Mouse (Mus musculus) midbrain, embryonic 13.5 days (tissue): ENCODE measurements around the gene H2-Ob. TPM values are rescaled to one million over a fixed set of nuclear protein-coding genes. Genes with fewer than 3 reads are reported as not detected.

Source experiments
- ATAC-seq: fragments of 200-750 bp; cut with Nextera tagmentation; 2 replicates; pipeline ENCODE4 v1.8.0; 2017; ENCODE audit warnings: mild to moderate bottlenecking, moderate TSS enrichment, moderate library complexity
- H3K27ac ChIP-seq: fragments of 300-500 bp; sonication (generic); 2 replicates; pipeline ENCODE4 v1.5.1; 2015; ENCODE audit warnings: inconsistent platforms, mild to moderate bottlenecking, moderate library complexity
- H3K27me3 ChIP-seq: fragments of 300-500 bp; sonication (generic); 2 replicates; pipeline ENCODE4 v1.6.1; 2015; ENCODE audit warnings: mild to moderate bottlenecking, inconsistent platforms
- H3K36me3 ChIP-seq: fragments of 300-500 bp; sonication (generic); 2 replicates; pipeline ENCODE4 v1.6.1; 2015; ENCODE audit warnings: mild to moderate bottlenecking, inconsistent platforms
- H3K4me1 ChIP-seq: fragments of 300-500 bp; sonication (generic); replicated peaks from 2 replicates; pipeline ENCODE4 v1.6.1; 2015; ENCODE audit warnings: inconsistent platforms
- H3K4me2 ChIP-seq: fragments of 300-500 bp; sonication (generic); replicated peaks from 2 replicates; pipeline ENCODE4 v1.6.1; 2015; ENCODE audit warnings: moderate library complexity, mild to moderate bottlenecking, inconsistent platforms
- H3K4me3 ChIP-seq: fragments of 300-500 bp; sonication (generic); replicated peaks from 2 replicates; pipeline ENCODE4 v1.5.1; 2015; ENCODE audit warnings: mild to moderate bottlenecking, inconsistent platforms
- H3K9ac ChIP-seq: fragments of 300-500 bp; sonication (generic); replicated peaks from 2 replicates; pipeline ENCODE4 v1.6.1; 2015; ENCODE audit warnings: mild to moderate bottlenecking, inconsistent platforms
- H3K9me3 ChIP-seq: fragments of 300-500 bp; sonication (generic); 2 replicates; pipeline ENCODE4 v1.6.1; 2016; ENCODE audit warnings: mild to moderate bottlenecking, inconsistent platforms
- WGBS: fragments of 180-500 bp; shearing (Covaris S2); methylation state at CpG from one replicate; pipeline ENCODE4 v1.1.7; 2015; 5-methylcytosine and 5-hydroxymethylcytosine counted together
- polyA plus RNA-seq: library from polyadenylated mRNA; unstranded; fragments of >200 nt; fragmentation: Nextera tagmentation; extraction: Ambion mirVana; gene quantifications from 2 replicates; pipeline ENCODE4 v1.2.1, GENCODE M21; 2015

The H2-Ob gene
- polyA plus RNA-seq, 1 experiment from 2014 or later = not detected

DNA sequence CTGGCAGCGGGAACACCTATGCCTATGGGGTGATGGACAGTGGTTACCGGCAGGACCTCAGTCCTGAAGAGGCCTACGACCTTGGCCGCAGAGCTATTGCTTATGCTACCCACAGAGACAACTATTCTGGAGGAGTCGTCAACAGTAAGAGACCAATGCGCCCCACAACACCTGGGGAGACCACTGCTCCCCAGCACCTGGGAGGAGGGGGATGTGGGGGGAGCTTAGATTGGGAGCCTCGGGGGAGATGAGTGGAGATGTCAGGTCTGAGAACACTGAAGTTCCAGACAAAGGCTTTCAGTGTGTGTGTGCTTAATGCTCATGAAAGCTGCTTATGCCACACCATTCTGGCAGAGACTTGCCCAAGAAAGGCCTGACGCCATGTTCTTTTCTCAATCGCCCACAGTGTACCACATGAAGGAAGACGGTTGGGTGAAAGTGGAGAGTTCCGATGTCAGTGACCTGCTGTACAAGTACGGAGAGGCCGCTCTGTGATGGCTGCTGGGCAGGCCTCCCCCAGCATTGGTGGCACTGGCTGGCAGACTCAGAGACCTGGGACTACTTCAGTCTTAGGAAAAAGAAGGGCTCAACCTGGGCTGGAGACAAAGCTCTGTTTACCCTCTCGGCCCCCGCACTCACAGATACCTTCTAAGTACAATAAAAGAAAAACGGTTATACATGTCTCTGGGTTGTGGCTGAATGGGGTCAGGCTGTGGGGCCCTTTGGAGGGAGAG, 37.8 kb upstream of the H2-Ob start:
- Histone ChIP-seq H3K9ac (no peak overlapping the region), H3K27ac (no peak overlapping the region), H3K27me3 (peaks cover 84% of the 10 kb centered on the region), H3K4me1 (peaks cover 28% of the 10 kb centered on the region), H3K4me3 (no peak overlapping the region), H3K9me3 (no peaks in the 10 kb centered on the region), H3K36me3 (no peaks in the 10 kb centered on the region), H3K4me2 (no peak overlapping the region)
- WGBS = 89% methylated on average over 16 of the region's 16 CpGs
- ATAC-seq = no peak

DNA sequence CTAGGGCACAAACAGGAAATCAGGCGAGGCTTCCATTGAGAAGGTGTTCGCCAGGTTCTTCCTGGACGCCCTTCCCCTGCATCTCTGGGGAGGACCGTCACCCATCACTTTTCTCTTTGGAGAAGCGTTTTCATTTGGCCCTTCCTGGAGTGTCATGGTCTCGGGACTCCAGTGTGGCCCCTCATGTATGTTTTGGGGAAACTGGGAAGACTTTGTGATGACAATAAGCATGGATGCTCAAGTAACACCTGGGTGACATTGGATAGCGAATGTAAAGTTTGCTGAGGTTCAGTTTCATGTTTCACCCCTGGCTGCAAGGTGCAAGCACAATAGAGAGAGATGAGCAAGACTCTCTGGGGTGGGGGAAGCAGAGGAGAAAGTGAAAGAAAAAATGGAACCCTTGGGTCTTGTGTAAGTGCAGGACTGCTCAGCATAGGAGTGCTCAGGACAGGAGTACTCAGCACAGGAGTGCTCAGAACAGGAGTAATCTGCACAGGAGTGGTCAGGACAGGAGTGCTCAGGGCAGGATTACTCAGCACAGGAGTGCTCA, 37.1 kb upstream of the H2-Ob start:
- Histone ChIP-seq H3K4me1 (peaks cover 27% of the 10 kb centered on the region), H3K27me3 (peaks cover 84% of the 10 kb centered on the region), H3K9ac (no peak overlapping the region), H3K4me2 (no peak overlapping the region), H3K36me3 (no peaks in the 10 kb centered on the region), H3K9me3 (no peaks in the 10 kb centered on the region), H3K27ac (no peak overlapping the region), H3K4me3 (no peak overlapping the region)
- WGBS = 77% methylated on average over 7 of the region's 7 CpGs
- no peak for ATAC-seq

DNA sequence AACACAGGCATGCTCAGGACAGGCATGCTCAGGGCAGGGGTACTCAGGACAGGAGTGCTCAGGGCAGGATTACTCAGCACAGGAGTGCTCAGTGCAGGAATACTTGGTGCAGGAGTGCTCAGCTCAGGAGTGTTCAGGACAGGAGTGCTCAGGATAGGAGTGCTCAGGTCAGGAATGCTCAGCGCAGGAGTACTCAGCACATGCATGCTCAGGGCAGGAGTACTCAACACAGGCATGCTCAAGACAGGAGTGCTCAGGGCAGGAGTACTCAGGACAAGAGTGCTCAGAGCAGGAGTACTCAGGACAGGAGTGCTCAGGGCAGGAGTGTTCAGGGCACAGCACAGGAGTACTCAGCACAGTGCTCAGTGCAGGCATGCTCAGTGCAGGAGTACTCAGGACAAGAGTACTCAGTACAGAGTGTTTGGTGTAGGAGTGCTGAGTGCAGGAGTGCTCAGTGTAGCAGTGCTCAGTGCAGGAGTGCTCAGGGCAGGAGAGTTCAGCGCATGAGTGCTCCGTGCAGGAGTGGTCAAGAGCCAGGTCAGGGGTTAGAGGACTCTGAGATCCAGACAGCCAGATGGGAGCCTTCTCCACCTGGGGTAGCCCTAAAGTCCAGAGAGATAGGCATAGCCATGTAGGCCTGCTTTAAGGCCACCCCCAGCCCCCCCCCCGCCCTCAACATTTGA, 35.8 kb upstream of the H2-Ob start:
- 81% methylated on average over 4 of the region's 4 CpGs for WGBS
- Histone ChIP-seq H3K9me3 (no peaks in the 10 kb centered on the region), H3K9ac (no peak overlapping the region), H3K27me3 (peaks cover 78% of the 10 kb centered on the region), H3K36me3 (no peaks in the 10 kb centered on the region), H3K27ac (no peak overlapping the region), H3K4me3 (no peak overlapping the region), H3K4me1 (peaks cover 15% of the 10 kb centered on the region), H3K4me2 (no peak overlapping the region)
- peak; percentile 73 for ATAC-seq

DNA sequence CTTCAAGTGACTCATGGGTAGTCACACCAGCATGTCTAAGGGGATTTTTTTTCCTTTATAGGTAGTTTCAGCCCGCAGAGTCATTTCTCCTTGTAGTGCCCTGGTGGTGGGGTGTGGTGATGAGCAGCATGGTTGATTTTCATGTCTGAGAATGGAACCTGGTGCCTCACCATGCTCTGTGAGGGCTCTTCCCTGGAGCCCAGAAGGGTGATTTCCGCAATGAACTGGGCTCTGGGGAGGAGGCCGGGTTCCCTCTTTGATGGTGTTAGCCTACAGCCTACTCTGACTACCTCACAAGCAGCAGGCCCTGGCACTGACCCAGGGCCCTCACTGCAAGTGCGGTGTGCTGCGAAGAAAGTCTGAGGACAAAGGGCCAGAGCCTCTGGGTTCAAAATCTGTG, 35.3 kb upstream of the H2-Ob start, which contains the start of gene Tap2:
Gene Tap2 (plus strand): TSS at position 84 of the 400 bp plus-strand sequence.
- H3K36me3 ChIP-seq = no peaks in the 10 kb centered on the region
- H3K4me2 ChIP-seq = peak within 1 kb of the TSS; percentile 79
- H3K4me1 ChIP-seq = peaks cover 9% of the 10 kb centered on the region
- no peaks in the 10 kb centered on the region for H3K9me3 ChIP-seq
- H3K4me3 ChIP-seq = peak within 1 kb of the TSS; percentile 53
- no peak for ATAC-seq
- peaks cover 73% of the 10 kb centered on the region for H3K27me3 ChIP-seq
- peak within 1 kb of the TSS; percentile 61 for H3K9ac ChIP-seq
- 56% methylated on average over 5 of the region's 5 CpGs for WGBS
- H3K27ac ChIP-seq = no peak within 1 kb of the TSS

DNA sequence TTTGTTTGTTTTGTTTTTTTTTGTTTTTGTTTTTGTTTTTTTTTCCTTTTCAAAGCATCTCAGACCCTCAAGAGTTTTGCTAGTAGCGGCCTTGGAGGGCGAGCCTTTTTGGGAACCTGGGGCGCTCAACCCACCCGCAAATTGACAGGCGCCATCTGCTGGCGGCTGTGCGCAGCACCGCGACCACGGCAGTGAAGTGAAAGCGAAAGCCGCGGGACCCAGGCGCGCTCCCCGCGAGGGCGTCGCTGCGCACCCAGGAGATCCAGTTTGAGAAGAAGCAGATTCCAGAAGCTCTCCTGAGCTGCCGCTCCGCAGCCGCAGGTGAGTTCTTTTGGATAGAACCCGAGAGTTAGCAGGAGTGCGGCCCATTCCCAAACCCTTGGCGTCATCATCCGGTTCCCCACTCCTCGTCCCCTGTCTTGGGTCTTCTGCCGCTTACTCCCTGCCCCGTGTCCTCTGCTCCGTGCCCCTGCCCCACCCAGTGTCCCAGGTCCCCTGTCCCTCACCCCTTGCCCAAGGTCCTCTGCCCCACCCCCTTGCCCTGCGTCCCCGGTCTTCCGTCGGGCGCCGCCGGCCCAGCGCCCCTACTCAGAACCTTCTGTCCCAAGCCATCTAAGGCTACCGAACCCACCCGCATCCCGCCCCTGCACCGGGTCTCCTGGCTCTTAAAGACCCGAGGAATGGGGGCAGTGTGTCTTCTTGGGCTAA, 34.2 kb upstream of the H2-Ob start:
- peak overlapping the region; percentile 61 for H3K9ac ChIP-seq
- peaks cover 9% of the 10 kb centered on the region for H3K4me1 ChIP-seq
- ATAC-seq = peak; percentile 64
- H3K27ac ChIP-seq = no peak overlapping the region
- under 1% methylated on average over 44 of the region's 44 CpGs for WGBS
- peaks cover 72% of the 10 kb centered on the region for H3K27me3 ChIP-seq
- H3K9me3 ChIP-seq = no peaks in the 10 kb centered on the region
- H3K4me3 ChIP-seq = peak overlapping the region; percentile 53
- H3K36me3 ChIP-seq = no peaks in the 10 kb centered on the region
- peak overlapping the region; percentile 79 for H3K4me2 ChIP-seq

DNA sequence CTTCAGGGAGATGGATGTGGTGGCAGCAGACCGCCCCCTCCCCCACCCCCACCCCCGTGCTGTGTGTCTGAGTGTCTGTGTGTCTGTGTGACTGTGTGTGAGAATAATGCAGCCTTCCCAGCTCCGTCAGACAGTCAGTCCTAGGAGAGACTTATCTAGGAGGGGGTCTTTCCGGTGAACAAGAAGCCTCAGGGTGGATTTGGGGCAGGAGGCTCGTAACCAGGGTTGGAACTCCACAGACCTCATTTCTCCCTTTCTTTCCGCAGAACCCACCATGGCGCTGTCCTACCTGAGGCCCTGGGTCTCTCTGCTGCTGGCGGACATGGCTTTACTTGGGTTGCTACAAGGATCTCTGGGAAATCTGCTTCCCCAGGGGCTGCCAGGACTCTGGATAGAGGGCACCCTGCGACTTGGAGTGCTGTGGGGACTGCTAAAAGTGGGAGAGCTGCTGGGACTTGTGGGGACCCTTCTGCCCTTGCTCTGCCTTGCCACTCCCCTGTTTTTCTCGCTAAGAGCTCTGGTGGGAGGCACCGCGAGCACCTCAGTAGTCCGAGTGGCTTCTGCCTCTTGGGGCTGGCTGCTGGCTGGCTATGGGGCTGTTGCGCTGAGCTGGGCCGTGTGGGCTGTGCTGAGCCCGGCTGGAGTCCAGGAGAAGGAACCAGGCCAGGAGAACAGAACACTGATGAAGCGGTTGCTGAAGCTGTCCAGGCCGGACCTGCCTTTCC, 33.5 kb upstream of the H2-Ob start:
- Histone ChIP-seq H3K36me3 (no peaks in the 10 kb centered on the region), H3K4me2 (peak overlapping the region; percentile 79), H3K4me3 (peak overlapping the region; percentile 53), H3K27ac (no peak overlapping the region), H3K27me3 (peaks cover 66% of the 10 kb centered on the region), H3K9ac (peak overlapping the region; percentile 61), H3K4me1 (peaks cover 9% of the 10 kb centered on the region), H3K9me3 (no peaks in the 10 kb centered on the region)
- ATAC-seq = 0 out of 2 replicates have a peak, but pooled peaks have one; percentile 8
- 9% methylated on average over 18 of the region's 18 CpGs for WGBS

DNA sequence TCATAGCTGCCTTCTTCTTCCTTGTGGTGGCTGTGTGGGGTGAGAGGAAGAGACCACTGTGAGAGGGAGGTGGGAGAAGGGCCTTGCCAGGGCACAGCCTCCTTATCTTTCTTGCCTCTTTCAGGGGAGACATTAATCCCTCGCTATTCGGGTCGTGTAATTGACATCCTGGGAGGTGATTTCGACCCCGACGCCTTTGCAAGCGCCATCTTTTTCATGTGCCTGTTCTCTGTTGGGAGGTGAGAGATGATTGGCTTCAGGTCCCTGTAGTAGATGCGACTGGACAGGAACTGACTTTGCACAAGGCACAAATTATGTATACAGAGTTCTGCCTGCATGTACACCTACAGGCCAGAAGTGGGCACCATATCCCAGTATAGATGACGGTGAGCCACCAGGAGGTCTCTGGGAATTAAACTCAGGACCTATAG, 32.9 kb upstream of the H2-Ob start:
- 17% methylated on average over 9 of the region's 9 CpGs for WGBS
- Histone ChIP-seq H3K27me3 (peaks cover 66% of the 10 kb centered on the region), H3K4me3 (no peak overlapping the region), H3K9ac (no peak overlapping the region), H3K4me2 (no peak overlapping the region), H3K4me1 (peaks cover 9% of the 10 kb centered on the region), H3K9me3 (no peaks in the 10 kb centered on the region), H3K36me3 (no peaks in the 10 kb centered on the region), H3K27ac (no peak overlapping the region)
- no peak for ATAC-seq

DNA sequence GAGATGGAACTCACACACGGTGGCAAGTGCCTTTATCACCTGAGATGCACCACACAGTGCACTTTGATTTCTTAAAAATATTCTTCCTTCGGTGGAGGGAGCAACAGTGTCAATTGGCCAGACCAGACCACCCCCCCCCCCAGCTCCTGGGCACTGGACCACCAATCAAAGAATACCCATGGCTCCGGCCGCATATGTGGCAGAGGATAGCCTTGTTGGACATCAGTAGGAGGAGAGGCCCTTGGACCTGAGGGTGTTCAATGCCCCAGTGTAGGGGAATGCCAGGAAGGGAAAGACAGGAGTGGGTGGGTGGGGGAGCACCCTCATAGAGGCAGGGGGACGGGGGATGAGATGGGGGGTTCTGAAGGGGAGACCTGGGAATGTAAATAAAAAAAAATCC, 32.0 kb upstream of the H2-Ob start:
- Histone ChIP-seq H3K27ac (no peak overlapping the region), H3K27me3 (peaks cover 67% of the 10 kb centered on the region)
- WGBS = 84% methylated on average over 5 of the region's 5 CpGs

DNA sequence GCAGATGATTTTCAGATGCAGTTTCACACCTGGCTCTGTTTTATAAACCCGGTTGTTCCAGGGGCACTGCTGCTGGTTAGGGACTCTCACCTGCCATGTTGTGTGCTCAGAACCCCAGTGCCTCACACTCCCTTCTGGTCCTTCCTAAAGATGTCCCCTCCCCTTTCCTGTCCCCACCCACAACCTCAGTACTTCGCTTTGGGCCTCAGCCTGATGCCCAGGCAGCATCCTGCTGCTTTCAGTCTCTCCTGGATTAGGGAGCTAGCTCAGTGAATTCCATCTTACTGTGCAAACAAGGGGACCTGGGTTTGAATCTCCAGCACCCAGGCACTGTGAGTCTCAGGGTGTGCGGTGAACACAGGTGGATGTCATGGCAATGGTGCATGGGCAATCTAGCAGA, 31.2 kb upstream of the H2-Ob start:
- Histone ChIP-seq H3K4me1 (peaks cover 14% of the 10 kb centered on the region), H3K4me3 (no peak overlapping the region), H3K9ac (no peak overlapping the region), H3K27ac (no peak overlapping the region), H3K4me2 (no peak overlapping the region), H3K36me3 (no peaks in the 10 kb centered on the region), H3K27me3 (peaks cover 75% of the 10 kb centered on the region), H3K9me3 (no peaks in the 10 kb centered on the region)
- 68% methylated on average over 3 of the region's 3 CpGs for WGBS
- no peak for ATAC-seq

More for the DNA sequence above, 32.0 kb upstream of the H2-Ob start:
- Histone ChIP-seq H3K36me3 (no peaks in the 10 kb centered on the region), H3K9me3 (no peaks in the 10 kb centered on the region), H3K9ac (no peak overlapping the region), H3K4me2 (no peak overlapping the region), H3K4me3 (no peak overlapping the region), H3K4me1 (peaks cover 10% of the 10 kb centered on the region)
- no peak for ATAC-seq

DNA sequence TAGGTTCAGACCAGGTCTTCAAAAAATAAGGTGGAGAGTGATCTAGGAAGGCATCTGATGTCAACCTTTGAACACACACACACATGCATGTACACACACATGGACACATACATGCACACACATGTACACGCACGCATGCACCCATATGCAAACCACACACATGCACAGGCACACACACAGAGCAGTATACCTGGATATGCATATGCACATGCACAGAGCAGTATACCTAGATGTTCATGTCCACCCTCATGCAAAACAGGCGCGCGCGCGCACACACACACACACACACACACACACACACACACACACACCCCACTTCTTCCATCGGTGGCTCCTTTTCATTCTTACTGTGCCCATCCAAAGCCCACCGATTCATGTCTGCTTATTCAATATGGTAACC, 30.8 kb upstream of the H2-Ob start:
- WGBS = 98% methylated on average over 9 of the region's 9 CpGs
- Histone ChIP-seq H3K9ac (no peak overlapping the region), H3K27ac (no peak overlapping the region), H3K4me3 (no peak overlapping the region), H3K9me3 (no peaks in the 10 kb centered on the region), H3K36me3 (no peaks in the 10 kb centered on the region), H3K27me3 (peaks cover 76% of the 10 kb centered on the region), H3K4me1 (peaks cover 14% of the 10 kb centered on the region), H3K4me2 (no peak overlapping the region)
- ATAC-seq = no peak

DNA sequence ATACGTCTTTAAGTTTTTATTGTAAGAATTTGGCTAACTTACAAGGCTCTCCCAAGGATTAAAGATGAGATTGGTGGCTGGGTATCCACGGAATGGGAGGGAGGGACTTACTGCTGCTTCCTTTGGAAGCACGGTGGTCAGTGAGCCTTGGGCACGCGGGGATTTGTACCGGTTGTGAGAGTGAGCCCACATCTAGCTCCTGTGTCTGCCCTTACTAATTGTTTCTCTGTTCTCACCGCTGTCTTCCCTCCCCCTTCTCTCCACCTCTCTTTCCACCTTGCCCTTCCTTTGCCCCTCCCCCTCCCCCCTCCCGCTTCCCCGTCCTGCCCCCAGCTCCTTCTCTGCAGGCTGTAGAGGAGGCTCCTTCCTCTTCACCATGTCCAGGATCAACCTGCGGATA, 30.3 kb upstream of the H2-Ob start:
- no peak overlapping the region for H3K27ac ChIP-seq
- peaks cover 76% of the 10 kb centered on the region for H3K27me3 ChIP-seq
- no peak overlapping the region for H3K4me3 ChIP-seq
- H3K9me3 ChIP-seq = no peaks in the 10 kb centered on the region
- 28% methylated on average over 10 of the region's 10 CpGs for WGBS
- H3K4me2 ChIP-seq = no peak overlapping the region
- no peak overlapping the region for H3K9ac ChIP-seq
- peaks cover 14% of the 10 kb centered on the region for H3K4me1 ChIP-seq
- H3K36me3 ChIP-seq = no peaks in the 10 kb centered on the region
- ATAC-seq = no peak
